ENCODE assay signal across 17 mouse cellular contexts in genomic region chr11:119572316-119573010, GRCm38 (mm10). TPM values are rescaled to one million over a fixed set of nuclear protein-coding genes. Genes with fewer than 3 reads are reported as not detected.
DNase-seq lines count a peak whose midpoint lies in the region; ATAC-seq lines count a peak whose summit lies in the region.
"Had no signal": no experiment of that assay in that cellular context is flagged by ENCODE, and none has a peak within 500 bp of the region (broad histone marks: within the 10 kb centered on the region; RNA-seq: fewer than 3 reads in every experiment).

No protein-coding gene starts in this region.

- no peak overlapping the region for H3K9ac ChIP-seq in neural tube, embryonic 11.5 days (ENCODE audit: low read length)
- H3K9ac ChIP-seq in neural tube, embryonic 15.5 days (replicated peaks) = no peak overlapping the region
- H3K9ac ChIP-seq in hindbrain, embryonic 12.5 days = no peak overlapping the region
- H3K9ac ChIP-seq: kidney, embryonic 15.5 days had no signal

- H3K36me3 ChIP-seq in neural tube, embryonic 11.5 days (ENCODE audit: control insufficient read depth, insufficient read depth, low read length) = no peaks in the 10 kb centered on the region
- H3K36me3 ChIP-seq in neural tube, embryonic 15.5 days = no peaks in the 10 kb centered on the region
- no peaks in the 10 kb centered on the region for H3K36me3 ChIP-seq in hindbrain, embryonic 12.5 days
- H3K36me3 ChIP-seq: heart, embryonic 10.5 days; kidney, embryonic 15.5 days had no signal

- H3K4me2 ChIP-seq in neural tube, embryonic 11.5 days (ENCODE audit: low read depth) = no peak overlapping the region
- no peak overlapping the region for H3K4me2 ChIP-seq in neural tube, embryonic 15.5 days
- H3K4me2 ChIP-seq in hindbrain, embryonic 12.5 days (replicated peaks) = no peak overlapping the region
- H3K4me2 ChIP-seq: kidney, embryonic 15.5 days had no signal

- peak; percentile 58 for DNase-seq in adrenal gland, postnatal 10 days
- no peak for DNase-seq in adrenal gland, adult 8-10 months
- no peak for DNase-seq in neural tube, embryonic 11.5 days (ENCODE audit: low spot score)
- no peak for DNase-seq in lung, postnatal 4 days
- DNase-seq in gastrocnemius, adult 8-10 months (ENCODE audit: low spot score in 2 of 2) = no peak
- no peak for DNase-seq in gastrocnemius, postnatal 4 days (ENCODE audit: low spot score in 2 of 2)
- DNase-seq: cerebellum, postnatal 36 days; heart, postnatal 36 days; lung, postnatal 36 days; spleen, adult 18-20 months had no signal

- H3K4me1 ChIP-seq in neural tube, embryonic 11.5 days (ENCODE audit: control insufficient read depth, insufficient read depth, low read length) = peaks cover 4% of the 10 kb centered on the region; the same call in 1 of the 2 replicates
- peaks cover 14% of the 10 kb centered on the region for H3K4me1 ChIP-seq in neural tube, embryonic 15.5 days
- peaks cover 24% of the 10 kb centered on the region for H3K4me1 ChIP-seq in hindbrain, embryonic 12.5 days
- H3K4me1 ChIP-seq: kidney, embryonic 15.5 days had no signal

- H3K27ac ChIP-seq in neural tube, embryonic 11.5 days (ENCODE audit: low read depth, low read length) = 0 out of 2 replicates have a peak overlapping the region, but pooled peaks have one; percentile 23
- no peak overlapping the region for H3K27ac ChIP-seq in neural tube, embryonic 15.5 days (replicated peaks)
- H3K27ac ChIP-seq in hindbrain, embryonic 12.5 days = 0 out of 2 replicates have a peak overlapping the region, but pooled peaks have one; percentile 3
- H3K27ac ChIP-seq: heart, embryonic 10.5 days; kidney, embryonic 15.5 days; stomach, postnatal 0 days had no signal

- 60% methylated on average over 15 of the region's 15 CpGs for WGBS in neural tube, embryonic 11.5 days
- WGBS in neural tube, embryonic 15.5 days = 45% methylated on average over 15 of the region's 15 CpGs
- 45% methylated on average over 15 of the region's 15 CpGs for WGBS in hindbrain, embryonic 12.5 days

- no peaks in the 10 kb centered on the region for H3K27me3 ChIP-seq in neural tube, embryonic 11.5 days (ENCODE audit: control insufficient read depth, insufficient read depth, low read length)
- 0 out of 2 replicates have a peak, but pooled peaks cover 4% of the 10 kb centered on the region for H3K27me3 ChIP-seq in neural tube, embryonic 15.5 days (replicated peaks)
- H3K27me3 ChIP-seq in hindbrain, embryonic 12.5 days = no peaks in the 10 kb centered on the region
- H3K27me3 ChIP-seq: kidney, embryonic 15.5 days had no signal

- no peaks in the 10 kb centered on the region for H3K9me3 ChIP-seq in neural tube, embryonic 11.5 days (ENCODE audit: control insufficient read depth, low read length)
- no peaks in the 10 kb centered on the region for H3K9me3 ChIP-seq in neural tube, embryonic 15.5 days (replicated peaks)
- no peaks in the 10 kb centered on the region for H3K9me3 ChIP-seq in hindbrain, embryonic 12.5 days (replicated peaks)
- H3K9me3 ChIP-seq: heart, embryonic 10.5 days; kidney, embryonic 15.5 days had no signal

- ATAC-seq in neural tube, embryonic 11.5 days (ENCODE audit: insufficient read depth, low FRiP score, low TSS enrichment) = no peak
- no peak for ATAC-seq in neural tube, embryonic 15.5 days (ENCODE audit: low FRiP score)
- no peak for ATAC-seq in hindbrain, embryonic 12.5 days (ENCODE audit: low FRiP score)

- no peak overlapping the region for H3K4me3 ChIP-seq in neural tube, embryonic 11.5 days (ENCODE audit: low read depth, low read length)
- H3K4me3 ChIP-seq in neural tube, embryonic 15.5 days (replicated peaks) = no peak overlapping the region
- no peak overlapping the region for H3K4me3 ChIP-seq in hindbrain, embryonic 12.5 days
- H3K4me3 ChIP-seq: heart, embryonic 10.5 days; kidney, embryonic 15.5 days; myocyte had no signal

RNA-seq across cellular contexts. Expression of gene Nptx1, which starts 24.9 kb away (rescaled TPM):
- 1 to 10 TPM; 2.5 to 3.4 TPM for total RNA-seq in adrenal gland, postnatal 10 days (2021)
- 1 to 10 TPM; 2.4 to 8.5 (median 5.4) TPM for total RNA-seq in adrenal gland, adult 8-10 months (2022)
- 8.3 and 9.2 TPM in 2 replicates for polyA plus RNA-seq in neural tube, embryonic 11.5 days (2014; fragmentation: Nextera tagmentation; extraction: Ambion mirVana)
- 26.0 and 28.3 TPM in 2 replicates for polyA plus RNA-seq in neural tube, embryonic 15.5 days (2015; fragmentation: Nextera tagmentation; extraction: Ambion mirVana)
- polyA plus RNA-seq in hindbrain, embryonic 12.5 days (2016; fragmentation: Nextera tagmentation; extraction: Ambion mirVana) = 14.8 and 15.2 TPM in 2 replicates
- under 1 TPM in 1 of 4 experiments, not detected in 3; 0.07 TPM for total RNA-seq in gastrocnemius, adult 8-10 months (2022)
- under 1 TPM; 0.67 to 0.88 TPM for total RNA-seq in gastrocnemius, postnatal 4 days (2021)
- total RNA-seq: MEL had no signal

RNA-seq across cellular contexts. Expression of gene Rptor, which starts 30.2 kb away (rescaled TPM):
- total RNA-seq in adrenal gland, postnatal 10 days (2021) = 10 to 100 TPM; 36.9 to 50.6 TPM
- total RNA-seq in adrenal gland, adult 8-10 months (2022) = 10 to 100 TPM; 57.6 to 74.5 (median 59.9) TPM
- 12.2 and 12.6 TPM in 2 replicates for polyA plus RNA-seq in neural tube, embryonic 11.5 days (2014; fragmentation: Nextera tagmentation; extraction: Ambion mirVana)
- polyA plus RNA-seq in neural tube, embryonic 15.5 days (2015; fragmentation: Nextera tagmentation; extraction: Ambion mirVana) = 10.4 and 11.7 TPM in 2 replicates
- polyA plus RNA-seq in hindbrain, embryonic 12.5 days (2016; fragmentation: Nextera tagmentation; extraction: Ambion mirVana) = 17.4 and 18.3 TPM in 2 replicates
- 10 to 100 TPM; 25.2 to 28.5 (median 26.6) TPM for total RNA-seq in gastrocnemius, adult 8-10 months (2022)
- total RNA-seq in gastrocnemius, postnatal 4 days (2021) = 10 to 100 TPM; 42.8 to 47.5 TPM
